Mouse (Mus musculus): Measurements from ENCODE around the gene Lamtor3. TPM values are rescaled to one million over a fixed set of nuclear protein-coding genes. Genes with fewer than 3 reads are reported as not detected.

Gene Lamtor3
- polyA plus RNA-seq (2015; fragmentation: Nextera tagmentation; extraction: Ambion mirVana): 107 and 111 TPM in 2 replicates

- Histone ChIP-seq H3K27me3 (replicated peaks) (no peaks in the 10 kb centered on the region), H3K4me1 (peaks cover 13% of the 10 kb centered on the region; the same call in 1 of the 2 replicates), H3K9me3 (no peaks in the 10 kb centered on the region), H3K27ac (peak within 1 kb of the TSS; percentile 78), H3K9ac (peak within 1 kb of the TSS; percentile 76), H3K4me2 (peak within 1 kb of the TSS; percentile 77), H3K4me3 (replicated peaks) (peak within 1 kb of the TSS; percentile 90), H3K36me3 (no peaks in the 10 kb centered on the region)
- under 1% methylated on average over 46 of the region's 47 CpGs for WGBS
- ATAC-seq (ENCODE audit: insufficient read depth, low FRiP score, low read depth): peak; percentile 90
These were observed at the start of gene Lamtor3 for GRCm38 (mm10) chr3:137918172-137918931. TSS of gene Lamtor3 (plus strand) at chr3:137918506.

GRCm38 (mm10) chr3:137869395-137869794, 48.9 kb upstream of the Lamtor3 start:
- 0 out of 2 replicates have a peak, but pooled peaks cover 7% of the 10 kb centered on the region for H3K4me1 ChIP-seq
- H3K27ac ChIP-seq: no peak overlapping the region
- 88% methylated on average over 9 of the region's 9 CpGs for WGBS
- no peak overlapping the region for H3K9ac ChIP-seq
- no peak overlapping the region for H3K4me3 ChIP-seq (replicated peaks)
- no peak for ATAC-seq (ENCODE audit: insufficient read depth, low FRiP score, low read depth)
- H3K36me3 ChIP-seq: no peaks in the 10 kb centered on the region
- no peak overlapping the region for H3K4me2 ChIP-seq
- no peaks in the 10 kb centered on the region for H3K9me3 ChIP-seq
- H3K27me3 ChIP-seq (replicated peaks): no peaks in the 10 kb centered on the region

GRCm38 (mm10) chr3:137879313-137879712, 39.0 kb upstream of the Lamtor3 start:
- no peak overlapping the region for H3K9ac ChIP-seq
- WGBS: 50% methylated on average over 3 of the region's 3 CpGs
- H3K4me3 ChIP-seq (replicated peaks): no peak overlapping the region
- no peak overlapping the region for H3K27ac ChIP-seq
- no peaks in the 10 kb centered on the region for H3K9me3 ChIP-seq
- no peak for ATAC-seq (ENCODE audit: insufficient read depth, low FRiP score, low read depth)
- peaks cover 3% of the 10 kb centered on the region; the same call in 1 of the 2 replicates for H3K36me3 ChIP-seq
- no peaks in the 10 kb centered on the region for H3K27me3 ChIP-seq (replicated peaks)
- no peaks in the 10 kb centered on the region for H3K4me1 ChIP-seq
- no peak overlapping the region for H3K4me2 ChIP-seq

- WGBS: 72% methylated on average over 4 of the region's 4 CpGs
- Histone ChIP-seq H3K4me2 (no peak overlapping the region), H3K4me3 (replicated peaks) (no peak overlapping the region), H3K27ac (no peak overlapping the region), H3K9ac (no peak overlapping the region), H3K9me3 (no peaks in the 10 kb centered on the region), H3K4me1 (no peaks in the 10 kb centered on the region), H3K36me3 (peaks cover 3% of the 10 kb centered on the region; the same call in 1 of the 2 replicates), H3K27me3 (replicated peaks) (no peaks in the 10 kb centered on the region)
- ATAC-seq (ENCODE audit: insufficient read depth, low FRiP score, low read depth): no peak
These were observed 38.1 kb upstream of the Lamtor3 start for GRCm38 (mm10) chr3:137880109-137880748.

GRCm38 (mm10) chr3:137881093-137881492, 37.2 kb upstream of the Lamtor3 start:
- Histone ChIP-seq H3K27ac (no peak overlapping the region), H3K9me3 (no peaks in the 10 kb centered on the region), H3K36me3 (peaks cover 3% of the 10 kb centered on the region; the same call in 1 of the 2 replicates), H3K4me3 (replicated peaks) (no peak overlapping the region), H3K9ac (no peak overlapping the region), H3K27me3 (replicated peaks) (no peaks in the 10 kb centered on the region), H3K4me1 (no peaks in the 10 kb centered on the region), H3K4me2 (no peak overlapping the region)
- ATAC-seq (ENCODE audit: insufficient read depth, low FRiP score, low read depth): no peak
- 97% methylated on average over 5 of the region's 5 CpGs for WGBS

GRCm38 (mm10) chr3:137887961-137888360, 30.3 kb upstream of the Lamtor3 start:
- ATAC-seq (ENCODE audit: insufficient read depth, low FRiP score, low read depth): no peak
- Histone ChIP-seq H3K9me3 (no peaks in the 10 kb centered on the region), H3K27ac (no peak overlapping the region), H3K4me1 (no peaks in the 10 kb centered on the region), H3K4me3 (replicated peaks) (no peak overlapping the region), H3K4me2 (no peak overlapping the region), H3K36me3 (peaks cover 10% of the 10 kb centered on the region; the same call in 1 of the 2 replicates), H3K9ac (no peak overlapping the region), H3K27me3 (replicated peaks) (no peaks in the 10 kb centered on the region)
- 73% methylated on average over 7 of the region's 7 CpGs for WGBS

GRCm38 (mm10) chr3:137891089-137891488, 27.2 kb upstream of the Lamtor3 start:
- Histone ChIP-seq H3K27me3 (replicated peaks) (no peaks in the 10 kb centered on the region), H3K4me3 (replicated peaks) (no peak overlapping the region), H3K9me3 (no peaks in the 10 kb centered on the region), H3K4me1 (no peaks in the 10 kb centered on the region), H3K36me3 (peaks cover 19% of the 10 kb centered on the region), H3K27ac (no peak overlapping the region), H3K4me2 (no peak overlapping the region), H3K9ac (no peak overlapping the region)
- 73% methylated on average over 3 of the region's 3 CpGs for WGBS
- ATAC-seq (ENCODE audit: insufficient read depth, low FRiP score, low read depth): no peak

- Histone ChIP-seq H3K4me2 (no peak overlapping the region), H3K4me3 (replicated peaks) (no peak overlapping the region), H3K36me3 (peaks cover 19% of the 10 kb centered on the region), H3K9ac (no peak overlapping the region), H3K4me1 (no peaks in the 10 kb centered on the region), H3K27me3 (replicated peaks) (no peaks in the 10 kb centered on the region), H3K27ac (no peak overlapping the region), H3K9me3 (no peaks in the 10 kb centered on the region)
- WGBS: 96% methylated on average over 4 of the region's 4 CpGs
- ATAC-seq (ENCODE audit: insufficient read depth, low FRiP score, low read depth): no peak
These were observed 26.2 kb upstream of the Lamtor3 start for GRCm38 (mm10) chr3:137892118-137892517.

- Histone ChIP-seq H3K4me3 (replicated peaks) (no peak overlapping the region), H3K36me3 (peaks cover 17% of the 10 kb centered on the region), H3K9me3 (no peaks in the 10 kb centered on the region), H3K9ac (no peak overlapping the region), H3K4me2 (no peak overlapping the region), H3K4me1 (no peaks in the 10 kb centered on the region), H3K27ac (no peak overlapping the region), H3K27me3 (replicated peaks) (no peaks in the 10 kb centered on the region)
- WGBS: 84% methylated on average over 4 of the region's 4 CpGs
- ATAC-seq (ENCODE audit: insufficient read depth, low FRiP score, low read depth): no peak
These were observed 24.5 kb upstream of the Lamtor3 start for GRCm38 (mm10) chr3:137893789-137894188.

GRCm38 (mm10) chr3:137895196-137895595, 23.1 kb upstream of the Lamtor3 start:
- Histone ChIP-seq H3K4me1 (no peaks in the 10 kb centered on the region), H3K4me2 (no peak overlapping the region), H3K9me3 (no peaks in the 10 kb centered on the region), H3K4me3 (replicated peaks) (no peak overlapping the region), H3K27me3 (replicated peaks) (no peaks in the 10 kb centered on the region), H3K27ac (no peak overlapping the region), H3K36me3 (peaks cover 15% of the 10 kb centered on the region), H3K9ac (no peak overlapping the region)
- no peak for ATAC-seq (ENCODE audit: insufficient read depth, low FRiP score, low read depth)
- WGBS: 94% methylated on average over 3 of the region's 3 CpGs

- Histone ChIP-seq H3K4me2 (no peak overlapping the region), H3K27ac (no peak overlapping the region), H3K9me3 (no peaks in the 10 kb centered on the region), H3K27me3 (replicated peaks) (no peaks in the 10 kb centered on the region), H3K36me3 (peaks cover 15% of the 10 kb centered on the region), H3K9ac (no peak overlapping the region), H3K4me1 (no peaks in the 10 kb centered on the region), H3K4me3 (replicated peaks) (no peak overlapping the region)
- ATAC-seq (ENCODE audit: insufficient read depth, low FRiP score, low read depth): no peak
- 88% methylated on average over 4 of the region's 4 CpGs for WGBS
These were observed 21.9 kb upstream of the Lamtor3 start for GRCm38 (mm10) chr3:137896386-137896785.

- H3K27me3 ChIP-seq (replicated peaks): no peaks in the 10 kb centered on the region
- no peak for ATAC-seq (ENCODE audit: insufficient read depth, low FRiP score, low read depth)
- no peak overlapping the region for H3K4me2 ChIP-seq
- H3K4me3 ChIP-seq (replicated peaks): no peak overlapping the region
- H3K9me3 ChIP-seq: no peaks in the 10 kb centered on the region
- peaks cover 13% of the 10 kb centered on the region for H3K36me3 ChIP-seq
- H3K4me1 ChIP-seq: no peaks in the 10 kb centered on the region
- no peak overlapping the region for H3K27ac ChIP-seq
- H3K9ac ChIP-seq: no peak overlapping the region
- 95% methylated on average over 3 of the region's 3 CpGs for WGBS
These were observed 21.4 kb upstream of the Lamtor3 start for GRCm38 (mm10) chr3:137896867-137897266.

Data from stomach, embryonic 15.5 days (tissue).